Mouse (Mus musculus): ENCODE results near the gene Btbd1.

DNA sequence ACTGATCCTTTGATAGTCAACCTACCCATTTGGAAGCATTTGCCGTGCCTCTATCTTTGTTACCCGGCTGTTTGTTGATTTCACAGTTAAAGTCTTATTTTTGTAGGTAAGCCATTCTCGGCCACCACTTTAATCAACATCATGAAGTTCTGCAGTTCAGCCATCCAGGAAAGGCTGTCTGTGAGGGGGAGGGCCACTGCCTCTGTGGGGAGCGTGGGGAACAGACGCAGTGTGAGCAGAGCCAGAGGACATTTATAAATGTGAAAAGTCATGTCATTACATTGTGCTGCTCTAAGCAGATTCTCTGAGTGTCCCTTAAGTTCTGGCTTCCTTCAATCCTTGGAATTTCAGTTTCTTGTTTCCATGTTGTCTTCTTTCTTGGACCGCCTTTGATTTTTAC is 20.9 kb upstream of the Btbd1 start:
- TF ChIP-seq MYOD1 (IDR thresholded peaks at IDR 0.05; ENCODE audit: control insufficient read depth in 1 of 3, insufficient read length in 2 of 3, low read depth in 2 of 3) (no peak), POLR2A (IDR thresholded peaks at IDR 0.05; ENCODE audit: insufficient read length, low read depth) (no peak), POLR2AphosphoS2 (IDR thresholded peaks at IDR 0.05; ENCODE audit: insufficient read length, low read depth) (no peak), E2F4 (IDR thresholded peaks at IDR 0.05; ENCODE audit: insufficient read depth) (no peak), USF1 (IDR thresholded peaks at IDR 0.05; ENCODE audit: low read depth) (no peak), REST (IDR thresholded peaks at IDR 0.05; ENCODE audit: insufficient read depth, insufficient read length) (no peak), MAX (IDR thresholded peaks at IDR 0.05; ENCODE audit: low read depth) (no peak), TCF3 (IDR thresholded peaks at IDR 0.05; ENCODE audit: insufficient read length, low read depth) (no peak), TCF12 (IDR thresholded peaks at IDR 0.05; ENCODE audit: insufficient read depth, poor library complexity, severe bottlenecking) (no peak), CEBPB (IDR thresholded peaks at IDR 0.05; ENCODE audit: insufficient read depth, poor library complexity, severe bottlenecking) (no peak), SRF (IDR thresholded peaks at IDR 0.05; ENCODE audit: control insufficient read depth, insufficient read length, low read depth) (no peak), MYOG (IDR thresholded peaks at IDR 0.05; ENCODE audit: control insufficient read depth in 1 of 3, insufficient read depth in 1 of 3, insufficient read length in 2 of 3, low read depth in 2 of 3) (no peak)

Data from myocyte (in vitro differentiated cells).